In the genomic region with DNA sequence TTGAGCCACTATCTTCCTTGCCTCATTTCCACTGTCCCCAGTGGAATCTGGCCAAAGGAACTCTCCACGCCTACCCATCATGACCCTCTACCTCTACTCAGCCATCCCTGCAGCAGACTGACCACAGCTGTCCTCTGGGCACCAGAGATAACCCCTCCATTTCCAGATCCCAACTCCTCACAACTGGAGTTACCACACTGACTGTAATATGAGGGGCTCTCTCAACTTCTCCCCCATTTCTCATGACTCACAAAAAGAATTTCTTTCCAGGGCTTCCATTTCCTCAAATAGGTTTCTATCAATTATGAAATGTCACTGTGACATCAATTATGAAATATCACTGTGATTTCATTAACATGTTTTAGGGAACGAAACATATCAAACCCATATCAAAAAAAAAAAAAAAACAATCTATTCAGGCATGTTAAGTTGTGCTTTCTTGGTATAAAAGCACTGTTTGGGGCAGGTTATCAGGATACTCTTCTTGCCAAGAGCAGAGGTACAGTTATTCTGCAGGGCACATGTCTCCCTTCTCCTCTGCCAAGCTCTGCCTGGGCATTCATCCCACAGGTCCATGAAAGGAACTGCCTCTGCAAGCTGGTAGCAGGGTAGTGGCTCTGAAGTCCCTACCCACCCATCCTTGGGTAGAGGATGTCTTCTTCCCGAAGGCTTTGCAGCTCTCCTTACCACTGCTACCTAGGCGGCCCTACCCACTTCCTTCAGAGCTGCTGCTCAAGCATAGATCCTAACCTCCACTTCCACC, we compare ENCODE assay signal across 14 mouse cellular contexts. TPM values are rescaled to one million over a fixed set of nuclear protein-coding genes. Genes with fewer than 3 reads are reported as not detected.
DNase-seq lines count a peak whose midpoint lies in the region; ATAC-seq and TF ChIP-seq lines count a peak whose summit lies in the region.
"Had no signal": no experiment of that assay in that cellular context is flagged by ENCODE, and none has a peak within 500 bp of the region (broad histone marks: within the 10 kb centered on the region; RNA-seq: fewer than 3 reads in every experiment).

No protein-coding gene starts in this region.

- no peak overlapping the region for H3K27ac ChIP-seq in stomach, postnatal 0 days (replicated peaks)
- no peak overlapping the region for H3K27ac ChIP-seq in liver, embryonic 12.5 days
- H3K27ac ChIP-seq: forebrain, embryonic 12.5 days; hindbrain, embryonic 12.5 days; limb, embryonic 13.5 days; midbrain, embryonic 13.5 days had no signal

- peak; percentile 6 for DNase-seq in right cerebral cortex, postnatal 25 days
- DNase-seq in right cerebral cortex, adult 2 months (ENCODE audit: low spot score in 2 of 2): no peak
- DNase-seq in cerebellum, adult 18-20 months: peak; percentile 19 to 41
- no peak for DNase-seq in stomach, postnatal 0 days (ENCODE audit: low spot score)
- no peak for DNase-seq in ovary, postnatal 36 days (ENCODE audit: low spot score)
- DNase-seq: adrenal gland, postnatal 36 days; lung, postnatal 36 days; right cerebral cortex, postnatal 14 days had no signal

- H3K9me3 ChIP-seq in stomach, postnatal 0 days (ENCODE audit: control insufficient read depth, low read length): no peaks in the 10 kb centered on the region
- H3K9me3 ChIP-seq in liver, embryonic 12.5 days (replicated peaks): no peaks in the 10 kb centered on the region
- H3K9me3 ChIP-seq: forebrain, embryonic 12.5 days; hindbrain, embryonic 12.5 days; limb, embryonic 13.5 days; midbrain, embryonic 13.5 days had no signal

- no peaks in the 10 kb centered on the region for H3K27me3 ChIP-seq in stomach, postnatal 0 days (ENCODE audit: control insufficient read depth, insufficient read depth, low read length)
- no peaks in the 10 kb centered on the region for H3K27me3 ChIP-seq in liver, embryonic 12.5 days (replicated peaks)
- H3K27me3 ChIP-seq: forebrain, embryonic 12.5 days; hindbrain, embryonic 12.5 days; limb, embryonic 13.5 days; midbrain, embryonic 13.5 days had no signal

- H3K9ac ChIP-seq in stomach, postnatal 0 days (ENCODE audit: low read length): no peak overlapping the region
- H3K9ac ChIP-seq in liver, embryonic 12.5 days: no peak overlapping the region
- H3K9ac ChIP-seq: forebrain, embryonic 12.5 days; hindbrain, embryonic 12.5 days; limb, embryonic 13.5 days; midbrain, embryonic 13.5 days had no signal

- no peak for TF ChIP-seq EP300 in stomach, postnatal 0 days (optimal IDR thresholded peaks at IDR 0.05)

- TF ChIP-seq CTCF in stomach, postnatal 0 days (IDR thresholded peaks at IDR 0.05; ENCODE audit: low read depth): no peak

- no peaks in the 10 kb centered on the region for H3K4me1 ChIP-seq in stomach, postnatal 0 days (replicated peaks; ENCODE audit: control insufficient read depth, insufficient read depth)
- H3K4me1 ChIP-seq in liver, embryonic 12.5 days: 0 out of 2 replicates have a peak, but pooled peaks cover 2% of the 10 kb centered on the region
- H3K4me1 ChIP-seq: forebrain, embryonic 12.5 days; hindbrain, embryonic 12.5 days; limb, embryonic 13.5 days; midbrain, embryonic 13.5 days had no signal

- H3K36me3 ChIP-seq in stomach, postnatal 0 days (ENCODE audit: control insufficient read depth, insufficient read depth, low read length): no peaks in the 10 kb centered on the region
- no peaks in the 10 kb centered on the region for H3K36me3 ChIP-seq in liver, embryonic 12.5 days
- H3K36me3 ChIP-seq: forebrain, embryonic 12.5 days; hindbrain, embryonic 12.5 days; limb, embryonic 13.5 days; midbrain, embryonic 13.5 days had no signal

- H3K4me3 ChIP-seq in stomach, postnatal 0 days (ENCODE audit: low read depth, low read length): no peak overlapping the region
- H3K4me3 ChIP-seq in liver, embryonic 12.5 days: no peak overlapping the region
- H3K4me3 ChIP-seq: forebrain, embryonic 12.5 days; hindbrain, embryonic 12.5 days; limb, embryonic 13.5 days; midbrain, embryonic 13.5 days had no signal

- ATAC-seq in common myeloid progenitor, adult 5-6 weeks (replicated peaks; ENCODE audit: low read depth, poor library complexity, severe bottlenecking): 0 out of 2 replicates have a peak, but pooled peaks have one; percentile 28
- no peak for ATAC-seq in stomach, postnatal 0 days (ENCODE audit: low FRiP score, low TSS enrichment)
- ATAC-seq in liver, embryonic 12.5 days: no peak
- ATAC-seq: midbrain, embryonic 13.5 days had no signal

- no peak overlapping the region for H3K4me2 ChIP-seq in stomach, postnatal 0 days (replicated peaks; ENCODE audit: low read depth)
- H3K4me2 ChIP-seq in liver, embryonic 12.5 days: no peak overlapping the region
- H3K4me2 ChIP-seq: forebrain, embryonic 12.5 days; hindbrain, embryonic 12.5 days; limb, embryonic 13.5 days; midbrain, embryonic 13.5 days had no signal

- WGBS in stomach, postnatal 0 days: 71% methylated on average over 4 of the region's 4 CpGs
- WGBS in liver, embryonic 12.5 days (ENCODE audit: insufficient replicate concordance): 47% methylated on average over 4 of the region's 4 CpGs

RNA-seq across cellular contexts. Expression of a gene that starts 10.1 kb away (rescaled TPM):
- total RNA-seq in common myeloid progenitor, adult 5-6 weeks (2017): 82.0 and 95.8 TPM in 2 replicates
- 0.13 and 0.25 TPM in 2 replicates for polyA plus RNA-seq in stomach, postnatal 0 days (2015; fragmentation: Nextera tagmentation; extraction: Ambion mirVana)
- 1.6 and 2.1 TPM in 2 replicates for polyA plus RNA-seq in liver, embryonic 12.5 days (2016; fragmentation: Nextera tagmentation; extraction: Ambion mirVana)

RNA-seq across cellular contexts. Expression of a gene that starts 38.6 kb away (rescaled TPM):
- 0.09 TPM in 1 of 2 replicates, not detected in the other for total RNA-seq in common myeloid progenitor, adult 5-6 weeks (2017)
- polyA plus RNA-seq in stomach, postnatal 0 days (2015; fragmentation: Nextera tagmentation; extraction: Ambion mirVana): 6.5 TPM in 2 replicates
- polyA plus RNA-seq in liver, embryonic 12.5 days (2016; fragmentation: Nextera tagmentation; extraction: Ambion mirVana): 4.6 and 6.8 TPM in 2 replicates

Comparison
In these comparisons a context has a peak if more than half of its experiments do, and no peak if none do; other contexts are left out.
1. DNase-seq: peak in right cerebral cortex, postnatal 25 days (single experiment) and cerebellum, adult 18-20 months (2 of 2); none in right cerebral cortex, adult 2 months (0 of 2), stomach, postnatal 0 days (single experiment) and ovary, postnatal 36 days (single experiment).